Mouse (Mus musculus): ENCODE measurements at regions not wholly inside any gene's neighbourhood (a gene's known extent, or its start where the extent isn't known, plus 50 kb on each side); places are given as distances from the start of the nearest gene placed in this dataset.

GRCm38 (mm10) chr4:131014301-131015081 lies 70.3 kb downstream of the Matn1 start:
- DNase-seq, result no peak

- DNase-seq, result no peak
Observed at GRCm38 (mm10) chr4:131015156-131015555, 71.0 kb downstream of the Matn1 start.

GRCm38 (mm10) chr4:131023601-131024000 lies 79.4 kb downstream of the Matn1 start:
- DNase-seq, result no peak

DNA sequence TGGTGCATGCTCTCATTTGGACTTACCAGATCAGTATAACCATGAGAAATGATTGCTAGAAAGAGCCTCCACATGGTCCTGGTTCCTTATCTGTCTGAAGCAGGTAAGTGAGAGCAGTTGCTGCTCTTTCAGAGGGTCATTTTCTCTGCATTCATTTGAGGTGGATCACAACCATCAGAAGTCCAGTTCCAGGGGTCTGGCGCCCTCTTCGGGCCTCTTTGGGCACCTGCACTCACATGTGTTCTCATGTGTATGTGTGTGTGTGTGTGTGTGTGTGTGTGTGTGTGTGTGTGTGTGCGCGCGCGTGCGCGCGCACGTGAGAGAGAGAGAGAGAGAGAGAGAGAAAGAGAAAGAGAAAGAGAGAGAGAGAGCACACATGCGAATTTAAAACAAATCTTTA lies 92.1 kb downstream of the Matn1 start:
- DNase-seq, result no peak

DNA sequence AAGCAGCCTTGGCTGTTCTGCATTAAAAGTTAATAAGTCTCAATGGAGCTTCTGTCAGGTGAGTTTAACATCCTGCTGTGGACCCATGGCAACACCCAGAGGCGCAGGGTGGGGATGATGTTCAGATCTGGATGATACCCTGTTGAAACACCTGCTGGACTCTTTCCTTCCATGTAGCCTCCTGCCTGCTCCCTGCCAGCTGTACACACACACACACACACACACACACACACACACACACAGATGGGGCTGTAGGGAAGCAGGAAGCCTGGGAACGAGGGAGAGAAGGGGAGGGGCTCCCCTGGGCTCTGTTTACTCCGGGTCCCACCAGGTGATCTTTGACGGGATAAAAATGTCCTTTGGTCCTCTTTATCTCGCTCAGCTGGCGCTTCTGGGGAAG lies 93.0 kb downstream of the Matn1 start:
- DNase-seq, result no peak

GRCm38 (mm10) chr4:131039686-131040085 lies 95.5 kb downstream of the Matn1 start:
- DNase-seq, result no peak

DNA sequence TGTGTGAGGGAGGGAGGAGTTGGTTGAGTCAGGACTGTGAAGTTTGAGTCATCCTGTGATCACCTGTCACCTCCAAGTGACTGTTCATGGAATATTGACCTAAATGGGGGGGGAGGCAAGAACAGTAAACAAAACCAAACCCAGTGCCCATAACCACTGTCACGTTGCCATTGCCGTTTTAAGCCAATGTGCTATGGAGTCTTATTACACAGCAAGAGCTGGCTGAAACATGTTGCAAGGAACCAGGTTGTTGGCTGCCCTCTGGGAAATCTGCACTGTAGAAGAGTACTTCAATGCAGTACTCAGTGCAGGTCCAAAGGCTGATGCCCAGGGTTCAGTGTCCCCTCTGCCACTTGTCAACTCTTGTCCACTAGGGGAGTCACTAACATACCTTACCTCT lies 97.0 kb downstream of the Matn1 start:
- DNase-seq, result no peak

- no peak for DNase-seq
Observed at GRCm38 (mm10) chr4:131046101-131046500, 101.9 kb downstream of the Matn1 start.

- DNase-seq, result no peak
Observed at GRCm38 (mm10) chr4:131046969-131047650, 102.9 kb downstream of the Matn1 start.

DNA sequence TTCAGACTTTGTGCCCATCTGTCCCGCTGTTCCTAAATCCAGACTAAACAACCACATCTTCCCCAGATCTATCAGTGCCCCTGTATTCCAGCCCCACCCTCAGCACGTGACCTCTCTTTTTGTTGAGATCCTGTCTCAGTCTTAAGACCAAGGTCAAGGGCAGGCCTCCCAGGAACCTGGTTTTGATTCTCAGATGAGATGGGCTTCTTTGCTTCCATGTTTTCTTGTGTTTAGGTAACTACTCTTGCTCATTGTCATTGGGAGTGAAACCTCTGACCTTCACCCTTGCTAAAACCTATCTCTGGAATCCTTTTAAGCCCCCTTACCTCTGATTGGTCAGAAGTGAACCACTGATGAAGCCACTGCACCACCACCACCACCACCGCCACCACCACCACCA lies 112.1 kb downstream of the Matn1 start:
- DNase-seq, result no peak

DNA sequence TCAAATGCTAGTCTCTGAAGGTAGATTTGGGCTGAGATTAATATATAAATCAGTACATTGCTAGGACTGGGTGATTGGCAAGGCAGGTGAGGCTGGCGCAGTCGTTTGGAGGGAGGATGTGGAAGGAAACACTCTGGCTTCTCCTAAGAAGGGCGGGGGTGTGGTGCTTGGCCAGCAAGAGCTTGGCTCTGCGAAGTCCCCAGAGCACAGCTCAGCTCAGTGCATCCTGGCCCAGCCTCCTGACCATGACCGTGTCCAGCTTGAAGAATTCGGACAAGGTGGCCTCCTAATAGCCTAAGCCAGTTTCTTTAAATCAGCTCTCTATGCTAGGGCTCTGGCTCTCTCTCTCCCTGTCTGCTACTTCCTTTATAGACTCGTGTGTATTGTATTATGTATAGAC lies 115.4 kb downstream of the Matn1 start:
- no peak for DNase-seq

DNA sequence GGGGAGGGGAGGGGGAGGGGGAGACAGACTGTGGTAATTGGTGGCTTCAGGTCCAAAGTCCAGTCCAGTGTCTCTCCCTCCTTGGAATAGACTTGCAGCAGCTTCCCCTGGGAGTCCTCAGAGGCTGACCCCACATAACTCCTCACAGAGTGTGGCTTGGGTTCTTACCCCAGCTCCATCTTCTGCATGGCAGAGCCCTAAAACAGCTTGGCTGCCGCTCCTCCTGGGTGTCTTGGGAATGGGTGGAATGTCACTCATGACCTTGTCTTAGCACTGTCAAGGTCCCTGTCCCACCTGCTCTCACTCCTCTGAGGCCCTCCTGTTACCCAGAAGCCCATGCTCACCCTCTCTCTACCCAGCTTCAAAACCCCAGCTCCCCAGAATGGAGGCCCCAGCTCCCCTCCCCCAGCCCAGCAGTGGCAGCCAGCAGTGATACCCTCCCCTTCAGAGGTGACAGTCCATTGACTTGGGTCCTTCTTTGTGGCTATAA lies 116.1 kb downstream of the Matn1 start:
- no peak for DNase-seq

DNA sequence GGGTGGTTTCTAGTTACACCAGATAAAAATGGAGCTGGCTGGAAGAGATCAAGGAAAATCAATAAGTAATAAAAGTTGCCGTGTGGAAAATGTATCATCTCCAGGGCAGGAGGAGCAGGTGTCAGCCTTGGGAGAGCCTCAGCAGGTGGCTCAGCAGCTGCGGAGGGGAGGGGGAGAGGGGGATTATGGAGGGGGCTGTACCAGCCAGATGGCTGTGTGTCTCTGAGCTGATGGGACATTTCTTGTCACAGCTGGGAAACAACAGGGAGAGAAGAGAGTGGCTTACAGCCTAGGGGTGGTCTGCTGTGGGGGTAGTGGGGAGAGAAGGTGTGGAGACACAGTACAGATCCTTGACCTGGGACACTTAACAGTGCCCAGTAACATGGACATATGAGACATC lies 116.5 kb downstream of the Matn1 start:
- DNase-seq, result no peak

GRCm38 (mm10) chr4:131062592-131062991 lies 118.4 kb downstream of the Matn1 start:
- DNase-seq, result no peak

DNA sequence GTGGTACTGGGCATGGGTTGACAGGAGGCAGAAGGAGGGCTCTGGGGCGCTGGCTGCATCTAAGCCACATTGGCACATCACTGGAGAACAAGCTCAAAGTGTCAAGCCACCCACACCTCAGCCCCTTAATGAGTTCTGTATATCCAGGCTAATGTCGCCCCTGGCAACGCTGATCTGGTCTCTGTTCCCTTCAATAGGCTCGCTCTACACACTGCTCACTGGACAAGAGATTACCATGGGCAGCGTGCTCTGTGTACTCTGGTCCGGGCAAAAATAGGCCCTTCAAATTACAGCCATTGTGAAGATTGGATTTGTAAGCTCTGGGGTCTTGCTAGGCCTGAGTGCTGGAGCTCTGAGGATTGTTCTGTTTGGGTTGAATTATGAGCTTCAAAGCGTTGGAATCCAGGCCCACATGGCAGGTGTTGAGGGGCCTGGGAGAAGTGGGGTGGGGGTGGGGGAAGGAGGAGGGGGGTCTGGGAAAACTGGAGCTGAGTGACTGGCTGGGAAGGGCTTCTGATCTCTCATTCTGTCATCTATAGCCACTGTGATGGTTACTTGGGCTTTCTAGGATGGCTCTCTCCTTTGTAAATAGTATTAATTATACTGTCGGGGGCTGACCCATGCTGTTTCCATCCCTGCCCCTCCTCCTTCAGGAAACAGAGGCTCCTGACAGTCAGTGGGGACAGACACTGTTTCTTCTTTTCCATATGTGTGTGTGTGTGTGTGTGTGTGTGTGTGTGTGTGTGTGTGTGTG lies 122.2 kb downstream of the Matn1 start:
- no peak for DNase-seq

GRCm38 (mm10) chr4:131070566-131070965 lies 126.4 kb downstream of the Matn1 start:
- DNase-seq, result no peak

DNA sequence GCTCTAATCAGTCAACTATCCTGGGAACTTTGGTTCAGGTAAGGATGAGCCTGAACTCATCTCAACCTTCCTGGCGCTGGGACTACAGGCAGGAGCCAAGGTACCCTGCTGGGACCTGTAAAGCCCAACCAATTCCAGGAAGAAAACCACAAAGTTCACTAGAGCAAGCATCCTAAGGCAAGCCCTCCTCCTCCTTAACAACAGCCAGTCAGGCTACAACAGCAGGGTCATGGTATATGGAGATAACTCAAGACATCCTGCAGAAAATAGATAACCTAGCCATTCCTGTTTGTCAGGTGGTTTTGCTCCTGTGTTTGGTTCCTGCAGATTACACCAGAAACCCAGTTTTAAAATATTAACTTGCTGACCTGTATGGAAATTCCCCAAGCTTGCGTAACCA lies 128.4 kb downstream of the Matn1 start:
- no peak for DNase-seq

DNA sequence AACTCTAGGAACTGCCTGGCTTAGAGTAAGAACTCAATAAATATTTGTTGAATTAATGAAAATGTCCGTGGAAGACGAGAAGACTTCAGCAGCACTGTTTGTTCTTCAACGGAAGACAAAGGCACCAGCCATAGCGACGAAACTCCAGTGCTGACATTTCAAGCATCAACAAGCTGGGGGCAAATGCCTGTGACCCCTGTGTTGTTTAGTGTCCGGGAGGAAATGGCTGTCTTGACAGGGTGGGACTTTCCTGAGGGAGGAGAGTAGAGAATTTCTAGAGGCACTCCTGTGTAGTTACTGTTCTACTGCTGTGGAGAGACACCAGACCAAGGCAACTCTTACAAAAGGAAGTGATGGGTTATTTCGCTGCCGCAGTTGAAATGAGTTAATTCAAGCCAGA lies 129.2 kb downstream of the Matn1 start:
- no peak for DNase-seq

DNA sequence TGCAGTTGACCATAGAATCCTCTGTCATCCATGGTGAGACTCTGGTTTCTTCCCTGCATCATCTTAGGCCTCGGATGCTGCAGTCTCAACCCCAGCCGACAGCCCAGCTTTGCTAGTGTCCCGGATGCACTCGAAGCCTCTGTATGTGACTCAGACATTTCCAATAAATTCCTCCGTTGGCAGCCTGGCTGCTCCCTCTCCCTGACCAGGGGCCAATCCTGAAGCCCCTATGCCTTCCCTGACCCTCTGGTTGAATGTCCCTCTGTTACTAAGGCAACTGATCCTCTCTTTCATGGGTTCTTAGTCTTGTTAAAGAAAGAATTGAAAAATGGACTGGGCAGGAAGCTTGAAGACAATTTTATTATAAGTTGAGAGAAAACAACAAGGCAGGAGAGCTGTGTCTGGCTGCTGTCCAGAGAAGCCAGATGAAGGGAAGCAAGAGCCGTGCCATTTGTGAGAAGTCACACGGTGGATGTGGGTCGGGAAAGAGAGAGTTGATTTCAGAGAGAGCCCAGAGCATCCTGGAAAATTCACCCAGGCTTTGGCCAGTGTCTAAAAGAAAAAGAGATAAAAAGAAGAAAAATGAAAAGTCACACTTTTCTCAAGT lies 131.2 kb downstream of the Matn1 start:
- no peak for DNase-seq

DNA sequence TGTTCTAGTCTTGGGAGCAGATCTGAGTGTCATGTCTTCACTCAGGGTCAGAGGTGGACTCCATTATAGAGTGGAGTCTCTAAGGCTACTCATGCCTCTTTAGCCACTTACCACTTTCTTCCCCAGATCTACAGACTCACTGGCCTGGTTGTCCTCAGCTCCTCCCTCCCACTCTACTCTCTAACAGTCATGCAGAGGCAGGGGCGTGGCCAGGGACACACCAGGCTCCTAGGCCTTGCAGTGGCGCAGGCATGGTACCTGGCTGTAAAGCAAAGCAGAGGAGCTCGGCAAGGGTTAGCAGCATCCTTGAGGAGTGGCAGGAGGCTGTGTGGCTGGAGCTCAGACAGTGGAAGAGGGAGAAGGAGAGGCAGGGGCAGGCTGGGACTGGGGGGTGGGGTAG lies 132.4 kb downstream of the Matn1 start:
- no peak for DNase-seq

DNA sequence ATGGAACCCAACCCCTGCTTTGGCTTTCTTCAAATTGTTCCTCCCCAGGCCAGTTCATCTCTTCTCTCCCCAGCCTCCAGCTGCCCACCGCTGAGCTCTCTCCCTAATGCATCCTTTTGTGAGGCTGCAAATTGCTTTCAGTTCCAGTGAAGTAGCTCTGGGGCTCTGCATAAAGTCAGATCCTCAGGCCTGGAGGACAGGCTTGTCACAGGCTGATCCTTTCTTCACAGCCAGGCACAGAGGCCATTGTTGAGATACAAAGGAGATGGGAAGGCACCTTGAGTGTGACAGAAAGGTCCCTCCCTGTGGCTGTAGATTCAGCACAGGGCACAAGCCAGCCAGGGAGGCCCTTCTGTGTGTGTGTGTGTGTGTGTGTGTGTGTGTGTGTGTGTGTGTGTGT lies 135.9 kb downstream of the Matn1 start:
- no peak for DNase-seq

- DNase-seq, result no peak
Observed at GRCm38 (mm10) chr4:131083405-131083804, 139.2 kb downstream of the Matn1 start.

GRCm38 (mm10) chr4:131097421-131097820 lies 153.2 kb downstream of the Matn1 start:
- DNase-seq, result no peak

All from adrenal gland, adult 2 months (tissue).